ENCODE assay signal across 24 mouse cellular contexts in genomic region chr8:80796070-80796469, GRCm38 (mm10). TPM values are rescaled to one million over a fixed set of nuclear protein-coding genes. Genes with fewer than 3 reads are reported as not detected.
DNase-seq lines count a peak whose midpoint lies in the region; ATAC-seq and TF ChIP-seq lines count a peak whose summit lies in the region.
"Had no signal": no experiment of that assay in that cellular context is flagged by ENCODE, and none has a peak within 500 bp of the region (broad histone marks: within the 10 kb centered on the region; RNA-seq: fewer than 3 reads in every experiment).

No protein-coding gene starts in this region.

- peaks cover 10% of the 10 kb centered on the region; the same call in 1 of the 2 replicates for H3K36me3 ChIP-seq in lung, embryonic 15.5 days
- H3K36me3 ChIP-seq: embryonic facial prominence, embryonic 15.5 days; forebrain, embryonic 12.5 days had no signal

- 44% methylated on average over 4 of the region's 4 CpGs for WGBS in lung, embryonic 15.5 days

- H3K9ac ChIP-seq in lung, embryonic 15.5 days, result no peak overlapping the region
- H3K9ac ChIP-seq: embryonic facial prominence, embryonic 13.5 days; embryonic facial prominence, embryonic 15.5 days; forebrain, embryonic 12.5 days; forebrain, postnatal 0 days had no signal

- DNase-seq in layer of hippocampus, adult 2 months (ENCODE audit: low spot score in 2 of 2), result no peak
- DNase-seq in layer of hippocampus, postnatal 36 days, result no peak
- no peak for DNase-seq in lung, postnatal 4 days
- no peak for DNase-seq in cerebellum, adult 11-12 months
- DNase-seq: adrenal gland, adult 8-10 months; adrenal gland, postnatal 14 days; adrenal gland, postnatal 36 days; B cell, adult 2 months; cerebellum, adult 18-20 months; cerebellum, adult 8-10 months; cerebellum, adult 9-11 months; cerebellum, postnatal 14 days; cerebellum, postnatal 36 days; embryo, embryonic 11 days; forebrain, postnatal 0 days had no signal

- no peaks in the 10 kb centered on the region for H3K27me3 ChIP-seq in lung, embryonic 15.5 days
- H3K27me3 ChIP-seq: CH12.LX; embryonic facial prominence, embryonic 13.5 days; embryonic facial prominence, embryonic 15.5 days; forebrain, embryonic 12.5 days had no signal

- no peak overlapping the region for H3K4me3 ChIP-seq in layer of hippocampus, adult 2 months
- H3K4me3 ChIP-seq in lung, embryonic 15.5 days, result no peak overlapping the region
- H3K4me3 ChIP-seq: embryonic facial prominence, embryonic 13.5 days; embryonic facial prominence, embryonic 15.5 days; erythroblast, embryonic 14.5 days; forebrain, embryonic 10.5 days; forebrain, embryonic 12.5 days had no signal

- H3K9me3 ChIP-seq in lung, embryonic 15.5 days, result no peaks in the 10 kb centered on the region
- H3K9me3 ChIP-seq: embryonic facial prominence, embryonic 13.5 days; embryonic facial prominence, embryonic 15.5 days had no signal

- no peak overlapping the region for H3K4me2 ChIP-seq in lung, embryonic 15.5 days
- H3K4me2 ChIP-seq: embryonic facial prominence, embryonic 13.5 days; embryonic facial prominence, embryonic 15.5 days; forebrain, embryonic 12.5 days had no signal

- no peak for ATAC-seq in lung, embryonic 15.5 days (ENCODE audit: borderline replicate concordance, extremely low read depth, low FRiP score, low TSS enrichment)
- ATAC-seq: CD4-positive, CD25-positive, alpha-beta regulatory T cell, adult 4 months; forebrain, embryonic 14.5 days; forebrain, postnatal 0 days had no signal

- no peak for TF ChIP-seq CTCF in layer of hippocampus, adult 2 months (conservative IDR thresholded peaks at IDR 0.05)

- peak overlapping the region; percentile 21; the same call in 1 of the 2 replicates for H3K27ac ChIP-seq in layer of hippocampus, adult 2 months
- H3K27ac ChIP-seq in lung, embryonic 15.5 days, result 0 out of 2 replicates have a peak overlapping the region, but pooled peaks have one; percentile 7
- H3K27ac ChIP-seq: embryonic facial prominence, embryonic 13.5 days; embryonic facial prominence, embryonic 15.5 days; forebrain, embryonic 10.5 days; forebrain, embryonic 12.5 days had no signal

- H3K4me1 ChIP-seq in lung, embryonic 15.5 days, result peaks cover 10% of the 10 kb centered on the region; the same call in 1 of the 2 replicates
- H3K4me1 ChIP-seq: forebrain, embryonic 10.5 days; forebrain, embryonic 12.5 days had no signal

RNA-seq across cellular contexts. Expression of gene Smarca5, which starts 56.8 kb away (rescaled TPM):
- 10 to 100 TPM; 58.5 to 59.3 TPM for total RNA-seq in layer of hippocampus, adult 2 months (2021)
- total RNA-seq in layer of hippocampus, postnatal 36 days (2021), result 10 to 100 TPM; 62.9 to 64.6 TPM
- polyA plus RNA-seq in lung, embryonic 15.5 days (2015; fragmentation: Nextera tagmentation; extraction: Ambion mirVana), result 82.0 and 85.4 TPM in 2 replicates
